Mouse (Mus musculus): ENCODE data around the gene Kif5c. TPM values are rescaled to one million over a fixed set of nuclear protein-coding genes. Genes with fewer than 3 reads are reported as not detected.

Kif5c gene
- total RNA-seq, 2 experiments from 2014 or later: 0.10 to 0.20 TPM

DNA sequence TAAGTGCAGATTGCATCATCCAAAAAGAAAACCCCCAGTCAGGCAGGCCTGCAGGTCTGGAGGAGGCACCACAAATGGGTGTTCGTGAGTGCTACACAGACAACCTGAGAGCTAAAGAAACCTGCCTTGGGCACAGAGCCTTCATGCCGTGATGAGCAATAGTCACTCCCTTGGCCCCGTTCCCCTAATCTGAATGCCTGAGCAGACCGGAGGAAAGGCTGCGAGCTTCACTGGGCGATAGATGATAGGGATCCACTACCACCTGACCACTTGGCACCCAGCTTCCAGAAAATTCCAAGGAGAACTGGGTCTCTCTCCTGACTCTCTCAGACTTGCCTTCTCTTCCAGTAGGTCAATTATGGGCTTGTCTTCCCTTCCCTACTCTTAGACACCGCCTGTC, 24.2 kb upstream of the Kif5c start:
- intact Hi-C loops (cut with DNase I): no loop called here
- no peak for TF ChIP-seq CTCF (IDR thresholded peaks at IDR 0.05)
- no peak for DNase-seq
- Histone ChIP-seq H3K4me3 (no peak overlapping the region), H3K27ac (no peak overlapping the region)

DNA sequence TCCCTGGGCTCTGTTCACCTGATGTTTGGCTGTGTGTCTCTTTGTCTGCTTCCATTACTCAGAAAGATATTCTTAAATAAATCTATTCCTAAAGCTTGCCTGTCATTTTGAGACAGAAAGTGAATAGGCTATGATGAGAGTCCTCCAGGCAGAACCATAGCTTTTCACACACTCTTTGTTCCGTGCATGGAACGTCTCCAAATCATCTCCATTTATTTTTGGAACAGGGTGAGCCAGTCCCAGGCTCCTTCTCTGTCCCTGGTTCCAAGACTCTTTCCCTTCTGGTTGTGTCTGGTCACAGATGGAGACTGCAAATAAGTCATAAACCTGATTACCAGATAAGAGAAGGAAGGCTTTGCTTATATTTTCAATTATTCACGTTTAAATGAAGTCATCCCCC, 22.8 kb upstream of the Kif5c start:
- intact Hi-C loops (cut with DNase I): no loop called here
- Histone ChIP-seq H3K27ac (no peak overlapping the region), H3K4me3 (no peak overlapping the region)
- no peak for DNase-seq
- TF ChIP-seq CTCF (IDR thresholded peaks at IDR 0.05): no peak

DNA sequence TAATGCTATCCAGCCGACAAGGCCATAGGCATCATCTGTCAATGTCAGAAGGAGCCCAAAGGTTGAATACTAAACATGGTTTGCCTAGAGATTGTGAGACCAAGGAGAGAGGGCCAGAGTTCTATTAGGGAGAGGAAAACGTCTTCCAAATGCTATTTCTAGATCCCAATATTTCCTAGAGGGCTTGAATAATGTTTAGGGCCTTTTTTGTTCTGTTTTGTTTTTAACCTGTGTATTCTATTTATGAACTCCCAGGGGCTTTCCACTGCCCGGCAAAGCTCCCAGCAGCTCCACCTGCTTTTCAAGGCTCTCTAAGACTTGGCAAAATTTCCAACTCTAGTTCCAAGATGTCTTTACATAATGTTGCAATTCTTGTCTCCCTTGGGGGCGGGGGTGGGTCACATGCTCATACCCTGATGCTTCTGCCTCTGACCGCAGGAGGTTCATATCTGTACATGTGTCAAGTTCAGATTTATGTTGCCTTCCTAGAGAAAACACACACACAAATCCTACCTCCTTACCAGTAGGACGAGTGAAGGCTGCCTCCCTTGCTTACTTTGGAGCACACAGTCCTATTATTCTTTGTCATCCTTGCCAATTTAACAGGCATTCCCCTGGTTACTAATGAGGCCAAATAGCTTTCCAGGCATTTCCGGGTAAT, 18.9 kb upstream of the Kif5c start:
- Histone ChIP-seq H3K27ac (no peak overlapping the region), H3K4me3 (no peak overlapping the region)
- no peak for DNase-seq
- no peak for TF ChIP-seq CTCF (IDR thresholded peaks at IDR 0.05)
- intact Hi-C loops (cut with DNase I): no loop called here

DNA sequence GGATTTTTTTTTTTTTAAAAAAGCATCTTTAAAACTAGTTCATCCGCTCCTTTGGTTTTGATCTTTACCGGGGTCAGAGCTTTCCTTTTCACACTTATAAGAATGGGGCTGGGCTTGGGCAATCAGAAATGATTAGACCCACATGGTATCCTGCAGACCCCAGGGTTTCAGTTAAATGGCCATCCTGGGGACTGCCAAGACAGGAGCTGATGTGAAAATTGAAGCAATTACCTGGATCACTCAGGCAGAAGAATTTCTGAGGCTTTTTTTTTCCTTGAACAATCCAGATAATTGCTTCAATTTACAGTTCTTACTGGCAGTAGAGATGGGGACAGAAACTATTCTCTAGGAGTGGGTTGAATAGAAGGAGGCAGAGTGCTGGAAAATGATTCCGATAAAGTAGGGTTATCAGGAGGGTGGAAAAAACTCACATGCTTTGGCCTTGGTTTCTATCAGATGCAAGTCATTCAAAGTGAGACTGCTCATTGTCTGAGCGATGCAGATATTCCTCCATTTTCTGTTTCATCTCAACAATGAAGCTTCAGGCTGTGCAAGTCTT, 16.2 kb upstream of the Kif5c start:
- no peak overlapping the region for H3K27ac ChIP-seq
- no peak overlapping the region for H3K4me3 ChIP-seq
- intact Hi-C loops (cut with DNase I): no loop called here
- no peak for TF ChIP-seq CTCF (IDR thresholded peaks at IDR 0.05)
- DNase-seq: no peak

DNA sequence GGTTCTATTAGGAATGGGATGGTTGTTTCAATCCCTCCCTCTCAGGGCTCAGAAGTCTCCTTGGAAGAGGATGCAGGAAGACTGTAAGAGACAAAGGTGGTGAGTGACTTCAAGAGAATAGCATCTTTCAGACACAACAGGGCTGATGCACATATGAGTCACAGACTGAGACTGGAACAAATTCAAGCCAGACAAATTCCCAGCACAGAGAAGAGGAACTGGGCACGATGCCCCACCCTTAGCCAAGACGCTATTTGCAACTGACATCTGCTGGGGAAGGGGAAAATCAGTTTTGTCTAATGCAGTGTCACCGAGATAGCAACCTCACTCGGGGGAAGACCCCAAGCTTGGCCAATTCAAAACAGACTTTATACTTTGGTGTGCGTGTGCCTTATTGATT, 9.5 kb upstream of the Kif5c start:
- intact Hi-C loops (cut with DNase I): no loop called here
- no peak overlapping the region for H3K27ac ChIP-seq
- no peak for TF ChIP-seq CTCF (IDR thresholded peaks at IDR 0.05)
- no peak overlapping the region for H3K4me3 ChIP-seq
- DNase-seq: no peak

DNA sequence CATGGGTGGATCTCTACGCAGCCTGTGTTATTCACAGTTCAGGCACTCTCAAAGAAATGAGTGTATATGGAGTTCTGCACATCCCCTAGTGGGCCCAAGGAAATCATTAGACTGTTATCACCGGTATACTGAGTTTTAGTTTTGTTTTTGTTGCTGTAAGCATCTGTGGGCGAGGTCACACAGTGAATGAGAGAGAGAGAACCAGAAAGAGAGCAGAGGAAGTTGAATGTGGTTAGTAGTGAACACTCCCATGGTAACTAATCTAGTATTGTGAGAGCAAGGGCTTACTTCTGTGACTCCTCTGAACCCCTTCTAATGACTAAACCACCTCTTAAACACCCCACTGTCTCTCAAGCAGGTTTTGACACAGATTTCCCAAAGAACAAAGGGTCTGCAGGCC, 2.3 kb upstream of the Kif5c start:
- H3K4me3 ChIP-seq: no peak overlapping the region
- intact Hi-C loops (cut with DNase I): no loop called here
- H3K27ac ChIP-seq: no peak overlapping the region
- DNase-seq: no peak
- TF ChIP-seq CTCF (IDR thresholded peaks at IDR 0.05): no peak

DNA sequence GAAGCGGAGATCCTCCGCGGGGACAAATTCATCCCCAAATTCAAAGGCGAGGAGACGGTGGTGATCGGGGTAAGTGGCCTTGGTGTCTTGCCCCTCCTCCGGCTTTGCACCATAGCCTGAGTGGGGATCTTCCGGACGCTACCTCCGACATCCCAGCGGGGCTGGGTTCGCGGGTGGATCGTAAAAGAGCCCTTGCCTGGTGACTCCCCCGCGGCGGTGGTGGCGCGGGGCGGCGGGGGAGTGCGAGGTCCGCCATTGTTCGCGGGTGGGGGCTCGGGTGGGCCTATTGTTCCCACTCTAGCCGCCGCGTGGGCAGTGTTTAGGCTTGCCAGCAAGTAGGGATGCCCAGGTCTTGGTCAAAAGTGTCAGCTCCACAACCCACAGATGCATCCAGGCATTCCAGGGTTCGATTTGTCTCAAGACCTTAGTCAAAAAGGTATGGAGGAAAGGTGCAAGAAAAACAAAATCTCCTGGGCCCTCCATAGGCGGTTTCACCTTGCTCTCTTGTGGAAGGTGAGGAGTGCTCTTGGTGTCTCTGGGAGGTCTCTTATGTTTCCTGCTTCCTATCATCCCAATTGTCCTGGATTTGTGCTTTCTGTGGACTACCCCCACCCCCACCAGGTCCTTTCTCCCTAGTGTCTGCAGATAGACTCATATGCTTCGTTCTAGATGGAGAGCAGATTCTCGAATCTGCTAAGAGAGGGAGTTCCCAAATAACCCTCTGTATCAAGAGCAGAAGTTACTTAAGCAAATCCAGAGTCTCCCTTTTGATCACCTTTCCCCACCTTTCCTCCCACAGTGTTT, 823 bp downstream of the Kif5c start:
- intact Hi-C loops (cut with DNase I): no loop called here
- TF ChIP-seq CTCF (IDR thresholded peaks at IDR 0.05): no peak
- peak overlapping the region; percentile 82 for H3K4me3 ChIP-seq

DNA sequence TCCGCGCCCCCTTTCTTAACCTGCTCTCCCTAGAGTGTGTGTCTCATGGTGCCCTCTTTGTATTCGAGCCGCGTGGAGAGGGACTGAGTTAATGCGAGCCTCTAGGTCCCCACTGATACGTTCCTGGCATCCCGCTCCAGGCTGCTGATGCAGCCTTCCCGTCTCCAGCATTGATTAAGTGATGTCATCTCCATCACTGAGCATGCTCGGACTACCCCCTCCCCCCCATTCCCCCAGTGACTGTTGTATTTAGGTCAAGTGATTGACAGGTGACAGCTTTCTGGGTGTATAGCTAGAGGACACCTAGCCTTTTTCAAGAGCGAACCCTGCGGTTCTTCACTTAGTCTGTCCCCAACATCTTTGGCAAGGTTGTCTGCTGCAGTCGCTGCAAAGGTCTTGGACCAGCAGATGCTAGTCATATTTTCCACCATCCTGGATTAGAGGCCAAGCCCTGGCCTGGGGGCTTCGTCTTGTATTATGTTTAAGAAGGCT, 1.6 kb downstream of the Kif5c start:
- H3K4me3 ChIP-seq: no peak overlapping the region
- no peak overlapping the region for H3K27ac ChIP-seq
- DNase-seq: no peak
- TF ChIP-seq CTCF (IDR thresholded peaks at IDR 0.05): no peak
- intact Hi-C loops (cut with DNase I): no loop called here

More for the DNA sequence above, 823 bp downstream of the Kif5c start:
- H3K27ac ChIP-seq: no peak overlapping the region
- no peak for DNase-seq

DNA sequence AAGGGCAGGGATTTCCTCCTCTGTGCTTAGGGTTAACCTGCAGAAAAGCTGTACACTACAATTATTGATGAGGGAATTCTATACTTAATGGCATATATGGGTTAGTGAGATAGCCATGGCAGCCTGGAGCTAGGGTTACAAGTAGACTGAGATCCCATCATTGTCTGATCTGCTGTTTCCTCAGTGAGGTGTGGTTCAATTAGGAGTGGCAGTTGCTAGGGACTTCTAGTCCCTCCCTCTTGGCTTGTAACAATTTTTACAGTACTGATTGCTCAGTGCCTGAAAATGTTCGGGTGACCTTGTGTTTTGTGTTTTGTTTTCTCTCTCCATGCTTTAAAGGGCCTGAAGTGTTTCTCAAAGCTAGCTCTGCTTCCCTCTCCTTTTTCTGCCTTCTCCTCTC, 2.1 kb downstream of the Kif5c start:
- Histone ChIP-seq H3K27ac (no peak overlapping the region), H3K4me3 (no peak overlapping the region)
- no peak for DNase-seq
- TF ChIP-seq CTCF (IDR thresholded peaks at IDR 0.05): no peak
- intact Hi-C loops (cut with DNase I): no loop called here

DNA sequence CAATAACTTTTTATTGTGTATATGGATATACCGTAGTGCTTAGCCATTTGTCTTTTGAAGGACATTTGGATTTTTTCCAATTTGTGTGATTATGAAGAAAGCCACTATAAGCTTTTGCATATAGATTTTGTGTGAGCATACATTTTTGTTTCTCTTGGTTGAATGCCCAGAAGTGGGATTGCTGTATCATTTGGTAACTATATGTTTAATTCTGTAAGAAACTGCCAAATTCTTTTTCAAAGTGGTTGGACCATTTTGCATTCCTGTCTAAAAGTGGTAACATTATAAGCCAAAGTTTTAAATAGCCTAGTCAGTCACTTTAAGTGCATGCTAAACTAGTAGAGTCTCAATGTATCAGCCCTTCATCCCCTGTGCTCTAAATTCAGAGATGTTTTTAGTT, 6.5 kb downstream of the Kif5c start:
- no peak for DNase-seq
- Histone ChIP-seq H3K27ac (no peak overlapping the region), H3K4me3 (no peak overlapping the region)
- intact Hi-C loops (cut with DNase I): no loop called here
- no peak for TF ChIP-seq CTCF (IDR thresholded peaks at IDR 0.05)

DNA sequence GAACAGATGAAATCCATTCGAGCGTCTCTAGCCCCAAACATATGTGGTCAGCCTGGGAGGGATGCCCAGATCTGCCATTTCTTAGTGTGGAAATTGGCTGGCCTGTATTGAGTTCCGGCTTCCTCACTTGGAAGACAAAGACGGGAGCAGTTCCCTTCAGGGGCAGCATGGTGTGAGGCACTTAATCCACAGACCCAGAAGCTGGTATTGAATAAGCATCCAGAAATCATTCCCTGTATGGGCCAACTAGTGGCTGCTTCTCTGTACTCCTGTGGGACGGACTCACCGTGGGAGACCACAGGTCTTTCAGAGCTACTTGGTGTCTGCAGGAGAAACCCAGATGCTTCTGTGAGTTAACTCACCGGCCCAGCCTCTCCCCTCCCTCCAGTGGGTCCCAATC, 8.5 kb downstream of the Kif5c start:
- DNase-seq: no peak
- no peak for TF ChIP-seq CTCF (IDR thresholded peaks at IDR 0.05)
- intact Hi-C loops (cut with DNase I): no loop called here
- no peak overlapping the region for H3K4me3 ChIP-seq
- H3K27ac ChIP-seq: no peak overlapping the region

DNA sequence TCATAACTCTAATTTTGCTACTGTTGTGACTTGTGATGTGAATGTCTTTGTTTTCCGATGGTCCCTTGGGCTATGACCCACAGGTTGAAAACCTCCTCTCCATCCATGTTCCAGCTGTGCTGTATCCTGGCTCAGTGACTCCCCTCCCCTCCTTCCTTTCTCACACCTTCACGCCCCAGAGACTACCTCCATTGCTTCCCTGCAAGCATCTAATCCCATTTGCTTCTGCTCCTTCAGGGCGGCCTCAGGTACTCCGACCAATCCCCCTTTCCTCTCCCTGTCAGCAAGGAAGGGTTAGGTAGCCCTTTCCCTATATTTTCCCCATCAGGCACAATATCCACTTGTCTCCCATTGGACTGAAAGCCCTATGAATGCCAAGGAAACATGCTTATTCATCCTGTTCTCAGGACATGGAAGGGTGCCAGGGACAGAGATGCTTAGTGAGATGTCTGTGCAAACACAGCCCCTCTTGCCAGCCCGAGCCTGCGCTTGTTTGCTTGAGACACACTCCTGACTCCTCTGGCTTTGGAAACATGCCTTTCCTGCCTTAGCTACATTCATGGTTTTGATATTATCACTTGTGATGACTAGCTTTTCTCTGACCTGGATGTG, 9.1 kb downstream of the Kif5c start:
- Histone ChIP-seq H3K27ac (no peak overlapping the region), H3K4me3 (no peak overlapping the region)
- DNase-seq: no peak
- no peak for TF ChIP-seq CTCF (IDR thresholded peaks at IDR 0.05)
- intact Hi-C loops (cut with DNase I): no loop called here

DNA sequence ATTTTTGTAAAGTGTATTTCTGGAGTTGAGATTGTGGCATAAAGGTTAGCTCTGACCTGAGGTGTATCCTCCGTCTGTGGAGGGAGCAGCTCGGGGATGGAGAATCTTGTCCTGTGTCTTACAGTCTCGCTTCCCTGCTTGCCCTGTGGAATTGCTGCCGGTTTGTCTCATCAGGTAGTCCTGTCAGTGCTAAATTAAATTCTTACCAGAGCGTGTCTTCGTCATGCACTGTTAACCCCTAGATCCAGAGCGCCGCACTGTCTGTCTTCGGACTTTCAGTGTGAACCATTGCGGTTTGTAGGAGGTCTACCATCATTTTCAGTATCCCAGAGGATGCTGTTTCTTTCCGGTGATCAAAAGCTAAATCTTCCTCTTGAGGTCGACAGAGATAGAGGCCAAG, 10.1 kb downstream of the Kif5c start:
- intact Hi-C loops (cut with DNase I): no loop called here
- TF ChIP-seq CTCF (IDR thresholded peaks at IDR 0.05): no peak
- no peak overlapping the region for H3K27ac ChIP-seq
- DNase-seq: no peak
- no peak overlapping the region for H3K4me3 ChIP-seq
